Mouse (Mus musculus) MEL (cell line): ENCODE data around the gene Ccz1.

ENCODE experiments used
- CTCF ChIP-seq, 3 experiments: IDR thresholded peaks in 2 of 3; conservative IDR thresholded peaks in 1 of 3; 2 replicates each; pipeline ENCODE4 v1.5.1; 2011 to 2012; ENCODE audit warnings: low read length in 3 of 3, low read depth in 2 of 3, mild to moderate bottlenecking in 2 of 3, improper control_type of control experiment in 1 of 3, inconsistent platforms in 1 of 3, mixed read lengths in 1 of 3, moderate library complexity in 1 of 3; ENCODE audit not compliant: control insufficient read depth in 1 of 3, insufficient read depth in 1 of 3, poor library complexity in 1 of 3, severe bottlenecking in 1 of 3
- ELF1 ChIP-seq: IDR thresholded peaks from 2 replicates; pipeline ENCODE4 v1.6.1; 2014; ENCODE audit warnings: low read depth, mild to moderate bottlenecking, inconsistent platforms, low read length, improper control_type of control experiment, moderate library complexity
- MAX ChIP-seq: IDR thresholded peaks from 2 replicates; pipeline ENCODE4 v1.6.1; 2011; ENCODE audit warnings: low read length, improper control_type of control experiment

DNA sequence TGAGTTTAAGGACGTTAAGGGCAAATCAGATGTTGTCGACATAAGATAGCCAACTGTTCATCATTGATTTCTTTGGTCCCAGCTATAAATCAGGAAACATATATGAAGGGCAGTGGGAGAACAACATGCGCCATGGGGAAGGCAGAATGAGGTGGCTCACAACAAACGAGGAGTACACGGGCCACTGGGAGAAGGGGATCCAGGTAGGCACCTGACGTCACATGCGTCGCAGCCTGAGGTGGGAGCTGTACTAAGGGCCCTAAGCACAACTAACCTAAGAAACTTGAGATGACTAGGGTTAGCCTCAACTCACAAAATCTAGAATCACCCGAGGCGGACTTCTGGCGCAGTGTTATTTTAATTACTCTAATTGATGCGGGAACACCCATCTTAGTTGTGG, 66.3 kb downstream of the Ccz1 start:
- TF ChIP-seq MAX = no peak
- TF ChIP-seq ELF1 = no peak
- no peak for TF ChIP-seq CTCF (IDR thresholded peaks at IDR 0.05 in 2 of 3, conservative IDR thresholded peaks at IDR 0.05 in 1 of 3; ENCODE audit: control insufficient read depth in 1 of 3, insufficient read depth in 1 of 3, low read depth in 2 of 3, low read length in 3 of 3, poor library complexity in 1 of 3, severe bottlenecking in 1 of 3)
